Mouse (Mus musculus) splenic B cell, adult 2 months (primary cell): ENCODE results near the gene Tbx5.

Experiments used
- DNase-seq: peaks from one replicate; pipeline ENCODE4 v3.0.0-alpha.2; 2011; ENCODE audit warnings: low read depth, low spot score
- H3K27me3 ChIP-seq: 2 replicates; pipeline ENCODE4 v1.6.1; 2012; ENCODE audit warnings: mild to moderate bottlenecking, low read length, moderate library complexity, mixed read lengths; ENCODE audit not compliant: control insufficient read depth, poor library complexity, insufficient read depth, severe bottlenecking
- H3K36me3 ChIP-seq: 2 replicates; pipeline ENCODE4 v1.6.1; 2012; ENCODE audit warnings: mild to moderate bottlenecking, low read length, moderate library complexity, mixed read lengths; ENCODE audit not compliant: control insufficient read depth, poor library complexity, insufficient read depth, severe bottlenecking

The Tbx5 gene

DNA sequence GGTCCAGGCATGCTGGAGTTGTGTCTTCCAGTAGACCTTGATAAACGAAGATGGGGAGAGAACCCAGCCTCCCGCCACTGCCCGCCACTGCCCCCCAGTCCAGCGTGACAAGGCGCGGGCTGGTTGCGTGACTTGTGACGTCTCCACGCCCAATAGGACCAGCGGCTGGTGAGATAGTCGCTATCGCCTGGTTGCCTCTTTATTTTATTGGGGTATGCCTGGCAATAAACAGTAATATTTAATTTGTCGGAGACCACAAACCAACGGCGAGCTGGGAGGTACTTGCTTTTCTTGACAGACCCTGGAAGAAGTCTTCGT, at the start of gene Tbx5:
Gene Tbx5 (plus strand): TSS at position 190 of the 318 bp plus-strand sequence.
- Histone ChIP-seq H3K36me3 (no peaks in the 10 kb centered on the region), H3K27me3 (peaks cover 2% of the 10 kb centered on the region; the same call in 1 of the 2 replicates)
- DNase-seq = no peak

DNA sequence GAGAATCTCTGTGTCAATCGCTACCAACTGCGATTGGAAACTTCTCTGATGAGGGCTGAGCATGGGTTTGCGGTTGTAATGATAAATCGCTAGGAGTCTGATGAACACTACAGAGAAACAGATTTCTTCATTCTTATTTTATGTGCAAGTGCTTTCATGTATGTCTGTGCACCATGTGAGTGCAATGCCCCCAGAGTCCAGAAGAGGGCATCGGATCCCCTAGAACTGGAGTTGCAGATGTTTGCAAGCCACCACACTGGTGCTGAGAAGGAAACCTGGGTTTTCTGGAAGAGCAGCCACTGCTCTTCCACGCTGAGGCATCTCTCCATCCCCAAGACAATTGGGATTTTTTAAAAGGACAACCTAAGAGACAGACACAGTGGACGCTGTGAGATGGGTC, 46.5 kb upstream of the Tbx5 start:
- Histone ChIP-seq H3K36me3 (no peaks in the 10 kb centered on the region), H3K27me3 (no peaks in the 10 kb centered on the region)
- DNase-seq = no peak

DNA sequence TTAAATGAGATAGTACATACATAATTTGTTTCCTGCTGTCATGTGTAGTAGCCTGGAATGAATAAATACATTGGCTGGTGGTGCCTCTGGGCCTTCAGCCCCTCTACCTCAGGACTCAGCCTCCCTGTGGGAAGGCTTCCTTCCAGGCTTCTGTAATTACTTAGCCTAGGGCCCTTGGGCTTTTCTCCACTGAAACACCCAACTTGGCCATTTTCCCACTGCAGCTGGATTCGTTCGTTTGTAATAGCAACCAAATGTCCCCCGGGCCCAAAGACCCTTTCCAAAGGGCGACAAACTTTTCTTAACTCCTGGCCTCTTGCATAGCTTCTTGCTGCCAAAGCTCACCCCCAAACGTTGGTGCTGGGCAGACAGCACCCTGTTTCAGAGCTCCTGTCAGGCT, 40.8 kb upstream of the Tbx5 start:
- Histone ChIP-seq H3K36me3 (no peaks in the 10 kb centered on the region), H3K27me3 (no peaks in the 10 kb centered on the region)
- no peak for DNase-seq

DNA sequence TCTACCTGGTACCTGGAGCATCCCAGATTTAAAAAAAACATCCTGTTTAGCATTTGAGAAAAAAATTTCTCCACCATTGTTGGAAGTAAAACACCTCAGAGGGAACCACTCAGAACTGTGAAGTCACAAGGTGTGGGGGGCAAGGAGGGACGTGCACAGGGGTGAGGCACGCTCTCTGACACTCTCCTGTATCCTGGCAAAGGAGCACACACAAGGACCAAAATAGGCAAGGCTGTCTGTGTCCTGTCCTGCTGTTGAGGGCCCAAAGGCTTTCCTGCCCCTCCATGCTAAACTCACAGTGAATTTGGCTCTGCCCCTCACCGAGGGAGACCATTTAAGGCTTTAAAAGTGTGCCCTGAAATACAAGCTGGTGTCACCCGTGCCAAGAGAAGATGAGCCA, 38.5 kb upstream of the Tbx5 start:
- H3K27me3 ChIP-seq = no peaks in the 10 kb centered on the region
- H3K36me3 ChIP-seq = no peaks in the 10 kb centered on the region
- no peak for DNase-seq

DNA sequence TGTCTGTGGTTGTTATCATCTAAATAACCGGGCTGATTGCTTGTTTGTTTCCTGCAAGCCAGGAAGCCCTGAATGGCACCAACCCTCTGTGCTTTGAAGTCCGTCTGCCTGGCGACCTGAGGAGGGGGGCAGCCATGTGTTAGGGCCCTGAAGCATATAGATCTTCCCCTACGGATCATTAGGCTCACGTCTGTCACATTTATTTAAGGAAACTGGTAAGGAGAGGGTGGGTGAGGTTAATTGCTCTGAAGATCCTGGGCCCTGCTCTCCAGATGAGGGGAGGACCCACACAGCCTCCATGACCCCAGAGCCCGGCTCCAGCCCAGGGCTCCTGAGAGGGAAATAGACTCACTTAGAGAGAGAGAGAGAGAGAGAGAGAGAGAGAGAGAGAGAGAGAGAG, 37.1 kb upstream of the Tbx5 start:
- H3K36me3 ChIP-seq = no peaks in the 10 kb centered on the region
- no peaks in the 10 kb centered on the region for H3K27me3 ChIP-seq
- no peak for DNase-seq

DNA sequence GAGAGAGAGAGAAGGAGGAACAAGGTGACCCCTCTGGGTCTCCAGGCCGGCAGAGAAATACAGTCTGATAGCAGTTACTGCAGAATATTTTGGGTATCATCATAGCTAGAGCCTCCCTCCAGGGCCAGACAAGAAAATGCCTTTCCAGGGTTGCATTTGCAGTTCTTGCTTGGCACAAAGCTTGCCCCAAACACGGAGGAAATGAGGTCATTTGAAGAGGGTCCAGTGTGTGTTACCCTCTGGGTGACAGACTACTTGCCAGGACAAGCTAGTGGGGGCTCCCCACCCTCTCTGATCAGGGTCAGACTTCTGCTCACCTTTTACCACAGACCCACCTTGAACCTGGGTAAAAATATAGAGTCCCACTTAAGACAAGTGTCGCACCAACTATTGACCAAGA, 36.7 kb upstream of the Tbx5 start:
- Histone ChIP-seq H3K36me3 (no peaks in the 10 kb centered on the region), H3K27me3 (0 out of 2 replicates have a peak, but pooled peaks cover 2% of the 10 kb centered on the region)
- no peak for DNase-seq

DNA sequence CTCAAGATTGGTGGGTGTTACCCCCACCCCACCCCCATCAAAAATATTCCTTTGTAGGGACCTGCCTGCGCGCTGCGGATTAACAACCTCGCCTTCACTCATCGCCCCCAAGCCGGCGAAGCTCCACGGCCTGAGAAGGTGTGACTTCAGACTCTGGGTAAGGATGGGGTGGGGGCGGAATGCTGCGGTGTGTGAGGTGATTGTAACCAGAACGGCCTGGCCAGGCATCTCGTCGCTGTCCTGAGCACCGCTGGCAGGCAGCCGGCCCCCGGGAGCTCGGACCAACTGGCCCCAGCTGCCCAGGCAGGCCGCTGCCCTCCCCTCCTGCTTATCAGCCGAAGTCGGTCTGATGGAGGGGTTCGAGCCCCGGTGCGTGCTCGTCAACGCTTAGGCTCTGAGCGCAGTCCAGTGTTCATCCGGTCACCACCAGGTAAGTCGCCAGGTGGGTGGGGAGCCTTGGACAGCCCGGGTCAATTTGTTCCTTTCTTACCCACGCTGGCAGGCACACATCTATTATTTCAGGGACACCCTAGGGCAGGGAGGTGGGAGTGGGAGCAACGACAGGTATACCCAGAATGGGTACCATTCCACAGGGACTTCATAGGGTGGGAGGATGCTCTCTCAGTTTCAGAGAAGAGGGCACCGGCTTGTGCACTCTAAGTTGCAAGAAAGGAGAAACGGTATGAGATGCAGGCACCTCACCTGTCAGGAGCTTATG, 35.9 kb upstream of the Tbx5 start:
- DNase-seq = no peak
- Histone ChIP-seq H3K36me3 (no peaks in the 10 kb centered on the region), H3K27me3 (0 out of 2 replicates have a peak, but pooled peaks cover 2% of the 10 kb centered on the region)

DNA sequence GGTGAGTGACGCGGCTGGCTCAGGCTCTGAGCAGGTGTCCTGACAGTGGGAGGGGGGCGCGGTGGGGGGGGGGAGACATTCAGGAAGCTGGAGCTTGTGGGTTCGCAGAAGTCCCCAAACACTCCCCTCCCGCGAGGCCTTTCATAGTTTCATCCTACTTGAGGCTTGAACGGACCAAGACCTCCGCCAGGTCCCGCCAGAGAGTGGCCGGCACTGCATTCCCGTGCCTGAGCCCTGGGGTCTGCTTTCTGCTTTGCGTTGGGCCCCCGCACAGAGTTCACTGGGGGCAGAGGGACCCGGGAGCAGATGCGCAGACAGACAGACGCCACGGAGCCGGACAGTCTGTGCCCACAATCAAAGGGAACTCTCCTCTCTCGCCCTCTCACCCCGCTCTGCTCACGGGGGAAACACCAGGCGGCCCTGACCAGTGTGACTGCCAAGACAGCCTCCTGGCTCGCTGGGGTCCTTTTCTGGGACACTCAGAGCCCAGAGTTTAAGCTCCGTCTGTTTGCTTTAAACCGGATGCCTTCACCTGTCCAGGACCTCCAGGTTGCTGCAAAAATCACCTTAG, 34.8 kb upstream of the Tbx5 start:
- H3K36me3 ChIP-seq = no peaks in the 10 kb centered on the region
- DNase-seq = no peak
- 0 out of 2 replicates have a peak, but pooled peaks cover 2% of the 10 kb centered on the region for H3K27me3 ChIP-seq

DNA sequence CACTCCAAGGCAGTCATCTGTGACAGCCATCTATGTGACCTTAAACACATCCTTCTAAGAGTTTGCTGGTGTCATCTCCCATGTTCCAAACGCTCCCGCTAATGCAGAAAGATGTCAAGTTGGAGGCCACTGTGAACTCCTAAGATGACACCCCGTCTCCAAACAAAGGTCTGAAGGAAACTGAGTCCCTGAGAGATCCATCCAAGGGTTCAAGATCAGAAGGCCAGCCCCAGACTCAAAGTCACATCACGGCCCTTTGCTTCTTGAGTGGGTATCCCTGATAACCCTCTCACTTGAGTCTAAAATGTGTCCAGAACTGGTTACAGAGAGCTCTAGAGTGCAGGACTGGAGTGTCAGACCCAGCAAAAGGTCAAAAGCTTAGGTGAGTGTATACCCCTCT, 34.2 kb upstream of the Tbx5 start:
- no peaks in the 10 kb centered on the region for H3K36me3 ChIP-seq
- no peak for DNase-seq
- 0 out of 2 replicates have a peak, but pooled peaks cover 2% of the 10 kb centered on the region for H3K27me3 ChIP-seq

DNA sequence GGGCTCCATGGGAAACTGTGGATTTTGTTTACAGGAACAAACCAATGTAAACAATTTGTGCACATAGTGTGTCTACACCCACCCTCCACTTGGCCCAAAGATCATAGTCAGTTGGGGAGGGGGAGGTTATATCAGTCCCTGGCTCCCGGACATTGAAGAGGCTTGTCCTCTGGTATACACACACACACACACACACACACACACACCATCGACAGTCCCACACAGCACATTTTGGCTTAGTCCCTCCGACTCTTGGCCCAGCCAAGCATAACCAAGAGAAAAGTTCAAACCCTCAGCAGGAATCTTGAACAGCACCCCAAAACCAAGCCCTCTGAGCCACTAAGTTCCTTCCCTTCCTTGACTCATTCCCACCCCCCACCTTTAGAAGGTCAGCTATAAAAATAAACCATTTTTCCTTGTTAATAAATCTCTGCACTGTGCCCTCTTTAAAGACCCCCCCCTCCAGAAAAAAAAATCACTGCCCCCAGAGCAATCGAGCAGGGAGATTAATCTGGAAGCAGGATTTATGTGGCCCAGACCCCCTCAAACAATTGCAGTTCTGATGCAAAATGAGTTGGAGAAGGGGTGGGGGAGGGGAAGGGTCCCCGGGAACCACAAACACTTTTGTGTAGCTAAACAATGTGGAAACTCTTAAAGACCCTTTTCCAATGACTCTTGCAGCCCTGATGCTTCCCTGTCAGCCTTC, 33.6 kb upstream of the Tbx5 start:
- H3K36me3 ChIP-seq = no peaks in the 10 kb centered on the region

DNA sequence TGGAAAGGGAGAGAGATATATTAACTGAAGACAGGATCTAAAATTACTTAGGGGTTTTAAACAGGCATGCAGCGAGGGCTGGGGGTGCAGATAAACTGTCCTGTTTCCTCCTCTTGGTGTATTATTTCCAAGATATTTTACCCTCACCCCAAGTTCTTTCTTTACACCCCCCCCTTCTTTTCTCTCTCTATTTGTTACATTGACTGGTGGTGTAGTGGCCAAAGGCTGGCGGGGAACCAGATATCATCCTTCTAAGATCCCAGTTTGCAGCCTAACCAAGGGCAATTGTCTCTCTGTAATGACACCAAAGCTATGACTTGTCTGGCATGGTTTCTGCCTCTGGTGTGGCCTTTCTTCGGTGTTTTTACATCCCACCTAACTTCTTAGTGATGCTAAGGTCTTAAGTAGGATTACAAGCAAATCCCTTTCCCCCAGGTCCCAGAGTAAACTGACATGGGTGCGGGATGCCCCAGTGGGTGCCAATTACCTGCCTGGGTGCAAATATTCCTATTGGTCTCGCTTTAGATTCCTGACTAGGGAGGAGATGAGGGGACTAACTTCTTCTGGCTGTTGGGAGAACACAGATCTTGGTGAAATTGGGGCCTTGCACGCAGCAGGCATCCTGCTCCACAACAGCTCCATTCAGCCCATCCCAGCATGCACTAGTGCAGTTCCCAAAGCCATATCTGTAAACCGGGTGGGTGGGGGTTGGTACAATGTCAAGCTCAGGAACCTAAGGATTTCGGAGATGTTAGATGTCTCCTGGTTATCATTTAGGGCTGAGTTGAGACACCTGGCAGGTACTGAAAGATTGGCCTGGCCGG, 32.8 kb upstream of the Tbx5 start:
- no peak for DNase-seq
- Histone ChIP-seq H3K36me3 (no peaks in the 10 kb centered on the region), H3K27me3 (0 out of 2 replicates have a peak, but pooled peaks cover 2% of the 10 kb centered on the region)

More for the DNA sequence above, 33.6 kb upstream of the Tbx5 start:
- DNase-seq = no peak
- H3K27me3 ChIP-seq = 0 out of 2 replicates have a peak, but pooled peaks cover 2% of the 10 kb centered on the region

DNA sequence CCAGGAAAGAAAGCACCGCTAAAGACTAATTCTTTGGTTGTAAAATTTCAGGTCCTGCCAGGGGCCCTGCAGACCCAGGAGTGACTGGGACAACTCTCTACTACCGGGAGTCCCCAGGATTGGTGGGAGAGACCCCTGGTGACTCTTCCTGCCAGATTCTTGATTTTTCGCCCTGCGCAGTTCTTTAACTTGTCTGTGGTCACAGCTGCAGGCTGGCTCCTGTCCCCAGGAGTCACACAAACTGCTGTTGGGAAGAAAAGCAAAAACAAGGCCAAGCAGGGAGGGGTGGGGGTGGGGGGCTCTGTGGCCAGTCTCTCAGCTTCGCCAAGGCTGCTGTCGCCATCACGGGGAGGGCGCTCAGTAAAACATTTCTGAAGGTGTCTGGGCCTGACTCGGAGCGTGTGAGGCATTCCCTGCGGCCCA, 32.2 kb upstream of the Tbx5 start:
- DNase-seq = no peak
- Histone ChIP-seq H3K36me3 (no peaks in the 10 kb centered on the region), H3K27me3 (peaks cover 2% of the 10 kb centered on the region; the same call in 1 of the 2 replicates)

DNA sequence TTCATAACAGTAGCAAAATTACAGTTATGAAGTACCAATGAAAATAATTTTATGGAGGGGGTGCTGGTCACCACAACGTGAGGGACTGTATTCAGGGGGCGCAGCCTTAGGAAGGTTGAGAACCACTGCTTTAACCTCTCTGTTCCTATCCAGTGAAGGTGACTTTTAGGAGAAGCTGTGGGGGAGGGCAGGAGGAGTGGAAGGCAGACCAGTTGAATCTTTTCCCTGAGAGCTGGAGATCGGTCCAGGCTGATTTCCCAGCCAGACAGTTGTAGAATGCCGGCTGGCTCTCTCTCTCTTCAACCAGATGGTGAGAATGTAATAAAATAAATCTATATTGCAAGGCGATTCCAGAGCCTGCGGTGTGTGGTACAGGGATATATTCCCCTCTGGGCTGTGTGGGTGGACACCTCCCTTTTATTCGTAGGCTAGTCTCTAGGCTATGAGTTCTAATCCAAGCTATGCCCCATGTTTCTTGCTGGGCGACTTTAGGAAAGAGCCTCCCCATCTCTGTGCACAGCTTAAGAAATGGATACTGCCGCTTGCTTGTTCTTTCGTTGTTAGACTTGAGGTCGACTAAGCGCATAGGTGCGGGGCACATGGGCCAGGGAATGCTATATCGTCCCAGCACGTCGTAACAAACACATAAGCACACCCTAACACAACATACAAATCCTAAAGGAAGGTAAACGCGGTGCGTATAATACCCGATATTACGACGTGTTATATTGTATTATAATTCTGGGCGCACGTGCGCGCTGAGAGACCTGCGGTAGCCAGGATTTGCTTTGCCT, 29.7 kb upstream of the Tbx5 start:
- Histone ChIP-seq H3K36me3 (no peaks in the 10 kb centered on the region), H3K27me3 (peaks cover 2% of the 10 kb centered on the region; the same call in 1 of the 2 replicates)
- DNase-seq = no peak
